Mouse (Mus musculus): ENCODE results near the gene Olfr391-ps. TPM values are rescaled to one million over a fixed set of nuclear protein-coding genes. Genes with fewer than 3 reads are reported as not detected.

The Olfr391-ps gene
- polyA plus RNA-seq (2012; rRNA removed; ENCODE audit: low replicate concordance), result not detected in 2 replicates

DNA sequence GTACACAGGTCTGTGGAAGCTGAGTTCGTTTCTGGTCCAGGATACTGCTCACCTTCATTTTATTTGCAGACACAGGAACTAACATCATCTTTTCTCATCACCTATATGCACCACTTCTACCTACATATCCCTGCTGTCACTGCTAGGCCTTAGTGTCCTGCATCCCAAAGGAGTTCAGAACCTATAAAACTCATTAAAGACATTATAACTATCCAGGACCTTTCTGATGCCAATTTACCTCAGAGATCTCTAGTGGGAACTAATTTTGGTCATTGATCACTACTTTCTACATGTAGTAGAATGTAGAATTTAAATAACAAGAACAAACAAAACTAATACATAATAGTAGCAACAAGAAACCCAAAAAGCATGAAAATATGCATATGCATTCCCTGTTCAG is at the start of gene Olfr391-ps:
Olfr391-ps (minus strand) TSS at position 101 of the 400 bp plus-strand sequence.

DNA sequence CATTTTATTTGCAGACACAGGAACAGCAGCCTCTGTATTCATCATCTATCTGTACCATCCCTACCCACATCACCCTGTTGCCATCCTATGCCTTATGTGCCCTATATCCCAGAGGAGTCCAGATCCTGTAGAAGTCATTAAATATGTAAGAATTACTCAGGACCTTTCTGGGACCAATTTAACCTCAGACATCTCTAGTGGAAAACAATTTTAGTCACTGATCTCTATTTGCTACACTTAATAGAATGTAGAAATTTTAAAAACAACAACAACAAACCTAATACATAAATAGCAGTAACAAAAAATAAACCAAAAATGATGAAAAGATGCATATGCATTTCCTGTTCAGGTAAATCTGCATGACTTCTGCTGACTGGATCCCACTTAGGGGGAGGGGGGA is 48.5 kb upstream of the Olfr391-ps start, which contains the start of gene Olfr393:
Olfr393 (minus strand) TSS at position 101 of the 400 bp plus-strand sequence.

GRCm38 (mm10) chr11:73816949-73817348 is 14.1 kb upstream of the Olfr391-ps start, which contains the start of gene Olfr392:
TSS of gene Olfr392 (minus strand) at chr11:73817049.

GRCm38 (mm10) chr11:73782664-73783063 is 20.2 kb downstream of the Olfr391-ps start, which contains the start of gene Olfr390:
TSS of gene Olfr390 (plus strand) at chr11:73782964.

DNA sequence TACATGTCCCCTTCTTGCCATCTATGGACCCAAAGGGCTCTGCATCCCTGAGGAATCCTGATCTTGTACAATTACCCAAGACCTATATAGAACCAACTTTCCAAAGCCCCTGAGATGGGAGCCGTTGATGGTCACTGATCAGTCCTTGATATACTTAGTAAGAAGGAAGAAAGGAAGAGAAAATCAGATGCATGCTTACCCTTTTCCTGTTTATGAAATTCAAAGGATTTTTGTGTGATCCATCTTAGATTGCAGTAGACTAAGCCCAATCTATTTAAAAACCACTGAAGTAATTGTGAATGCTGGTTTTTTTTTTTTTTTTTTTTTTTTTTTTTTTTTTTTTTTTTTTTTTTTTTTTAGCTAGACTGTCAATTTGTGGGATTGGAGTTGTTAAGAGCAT is 22.2 kb downstream of the Olfr391-ps start, which contains the start of gene Olfr389:
Olfr389 (minus strand) TSS at position 101 of the 400 bp plus-strand sequence.

Other genes starting within 250 kb of the Olfr391-ps start
- gene Olfr385, start 210.0 kb downstream of the Olfr391-ps start, polyA plus RNA-seq (2012; rRNA removed; ENCODE audit: low replicate concordance), result not detected in 2 replicates
- not detected in 2 replicates for gene Olfr384, start 204.5 kb downstream of the Olfr391-ps start, polyA plus RNA-seq (2012; rRNA removed; ENCODE audit: low replicate concordance)
- gene Zfp735, start 114.3 kb downstream of the Olfr391-ps start, polyA plus RNA-seq (2012; rRNA removed; ENCODE audit: low replicate concordance), result not detected in 2 replicates
- not detected in 2 replicates for gene Olfr389, start 22.3 kb downstream of the Olfr391-ps start, polyA plus RNA-seq (2012; rRNA removed; ENCODE audit: low replicate concordance)
- gene Olfr390, start 20.1 kb downstream of the Olfr391-ps start, polyA plus RNA-seq (2012; rRNA removed; ENCODE audit: low replicate concordance), result not detected in 2 replicates
- gene Olfr392, start 14.0 kb upstream of the Olfr391-ps start, polyA plus RNA-seq (2012; rRNA removed; ENCODE audit: low replicate concordance), result not detected in 2 replicates
- not detected in 2 replicates for gene Olfr393, start 48.4 kb upstream of the Olfr391-ps start, polyA plus RNA-seq (2012; rRNA removed; ENCODE audit: low replicate concordance)
- not detected in 2 replicates for gene Olfr394, start 87.7 kb upstream of the Olfr391-ps start, polyA plus RNA-seq (2012; rRNA removed; ENCODE audit: low replicate concordance)
- not detected in 2 replicates for gene Olfr395, start 106.2 kb upstream of the Olfr391-ps start, polyA plus RNA-seq (2012; rRNA removed; ENCODE audit: low replicate concordance)
- not detected in 2 replicates for gene Olfr23, start 133.6 kb upstream of the Olfr391-ps start, polyA plus RNA-seq (2012; rRNA removed; ENCODE audit: low replicate concordance)
- gene Olfr397, start 157.8 kb upstream of the Olfr391-ps start, polyA plus RNA-seq (2012; rRNA removed; ENCODE audit: low replicate concordance), result not detected in 2 replicates
- not detected in 2 replicates for gene Olfr398, start 187.4 kb upstream of the Olfr391-ps start, polyA plus RNA-seq (2012; rRNA removed; ENCODE audit: low replicate concordance)